Mouse (Mus musculus) brain, embryonic 18.5 days (tissue): ENCODE data around the gene Exoc2.

Source experiments
- DNase-seq: peaks from one replicate; pipeline ENCODE4 v3.0.0-alpha.2; 2012; ENCODE audit warnings: low read depth, low spot score

Gene Exoc2

GRCm38 (mm10) chr13:30973501-30974246, at the start of gene Exoc2, which contains the start of gene Gm5447:
TSS of gene Exoc2 (minus strand) at chr13:30974093.
TSS of gene Gm5447 (plus strand) at chr13:30974204.
- DNase-seq = peak; percentile 73

- DNase-seq = no peak
Observed at GRCm38 (mm10) chr13:31023664-31024063, 49.8 kb upstream of the Exoc2 start.

GRCm38 (mm10) chr13:31021927-31022326, 48.0 kb upstream of the Exoc2 start:
- no peak for DNase-seq

GRCm38 (mm10) chr13:31021514-31021913, 47.6 kb upstream of the Exoc2 start:
- DNase-seq = no peak

GRCm38 (mm10) chr13:31017545-31017944, 43.7 kb upstream of the Exoc2 start:
- no peak for DNase-seq

GRCm38 (mm10) chr13:31004995-31005394, 31.1 kb upstream of the Exoc2 start:
- no peak for DNase-seq

- DNase-seq = no peak
Observed at GRCm38 (mm10) chr13:31004458-31004857, 30.6 kb upstream of the Exoc2 start.

GRCm38 (mm10) chr13:30999799-31000198, 25.9 kb upstream of the Exoc2 start:
- DNase-seq = no peak

- peak; percentile 49 for DNase-seq
Observed at GRCm38 (mm10) chr13:30997526-30998253, 23.8 kb upstream of the Exoc2 start.

GRCm38 (mm10) chr13:30994249-30994858, 20.5 kb upstream of the Exoc2 start:
- no peak for DNase-seq

- peak; percentile 54 for DNase-seq
Observed at GRCm38 (mm10) chr13:30993819-30994218, 19.9 kb upstream of the Exoc2 start.

- DNase-seq = no peak
Observed at GRCm38 (mm10) chr13:30990233-30990632, 16.3 kb upstream of the Exoc2 start.

- DNase-seq = no peak
Observed at GRCm38 (mm10) chr13:30989710-30990109, 15.8 kb upstream of the Exoc2 start.

GRCm38 (mm10) chr13:30987686-30988085, 13.8 kb upstream of the Exoc2 start:
- no peak for DNase-seq

GRCm38 (mm10) chr13:30986934-30987455, 13.1 kb upstream of the Exoc2 start:
- no peak for DNase-seq

- DNase-seq = no peak
Observed at GRCm38 (mm10) chr13:30985598-30986466, 11.9 kb upstream of the Exoc2 start.

GRCm38 (mm10) chr13:30985275-30985597, 11.3 kb upstream of the Exoc2 start:
- DNase-seq = no peak

- DNase-seq = no peak
Observed at GRCm38 (mm10) chr13:30981666-30982065, 7.8 kb upstream of the Exoc2 start.

GRCm38 (mm10) chr13:30978224-30978623, 4.3 kb upstream of the Exoc2 start:
- no peak for DNase-seq

- DNase-seq = no peak
Observed at GRCm38 (mm10) chr13:30976536-30977084, 2.7 kb upstream of the Exoc2 start.

GRCm38 (mm10) chr13:30974247-30974630, 346 bp upstream of the Exoc2 start:
- DNase-seq = no peak
